Mouse (Mus musculus) cerebellum, adult 11-12 months (tissue): ENCODE measurements around the gene Abcc2.

ENCODE experiments used
- DNase-seq: peaks from one replicate; pipeline ENCODE4 v3.0.0; 2022

The Abcc2 gene

DNA sequence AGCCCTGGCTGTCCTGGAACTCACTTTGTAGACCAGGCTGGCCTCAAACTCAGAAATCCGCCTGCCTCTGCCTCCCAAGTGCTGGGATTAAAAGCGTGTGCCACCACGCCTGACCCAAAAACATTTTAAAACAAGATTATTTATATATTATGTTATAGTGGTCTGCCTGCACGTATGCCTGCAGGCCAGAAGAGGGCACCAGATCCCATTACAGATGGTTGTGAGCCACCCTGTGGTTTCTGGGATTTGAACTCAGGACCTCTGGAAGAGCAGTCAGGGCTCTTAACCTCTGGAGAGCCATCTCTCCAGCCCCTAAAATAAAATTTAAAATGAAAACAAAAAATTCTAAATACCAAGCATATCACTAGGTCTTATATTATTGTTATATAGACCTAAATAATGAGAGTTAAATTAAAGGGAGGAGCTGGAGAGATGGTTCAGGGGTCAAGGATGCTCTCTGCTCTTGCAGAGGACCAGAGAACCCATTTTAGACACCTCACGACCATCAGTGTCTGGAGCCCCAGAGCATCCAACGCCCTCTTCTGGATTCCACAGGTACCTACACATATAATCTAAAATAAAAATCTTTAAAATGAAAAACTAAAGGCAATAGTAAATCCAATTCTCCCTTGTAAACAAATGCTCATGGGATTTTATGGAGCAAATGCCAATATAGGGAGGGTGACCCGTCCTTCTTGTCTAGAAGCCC, 71.0 kb downstream of the Abcc2 start:
- no peak for DNase-seq

DNA sequence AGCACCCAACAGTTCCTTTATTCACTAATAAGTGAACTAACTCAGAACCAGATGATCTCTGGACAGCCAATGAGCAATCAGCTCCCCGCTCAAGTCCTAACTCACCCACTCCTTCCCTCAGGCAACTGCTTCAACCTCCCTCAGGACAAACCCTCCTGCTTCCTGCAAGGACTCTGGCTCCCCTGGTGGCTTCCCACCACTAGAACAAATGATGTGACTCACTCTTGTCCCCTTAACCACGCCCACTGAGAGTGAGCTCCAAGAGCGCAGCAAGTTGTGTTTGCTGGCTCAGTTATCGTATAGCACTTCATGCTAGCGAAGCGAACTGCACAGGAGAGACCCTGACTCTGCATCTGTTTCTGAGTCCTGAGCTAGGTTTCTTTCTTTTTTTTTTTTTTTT, 75.4 kb downstream of the Abcc2 start:
- DNase-seq = no peak

DNA sequence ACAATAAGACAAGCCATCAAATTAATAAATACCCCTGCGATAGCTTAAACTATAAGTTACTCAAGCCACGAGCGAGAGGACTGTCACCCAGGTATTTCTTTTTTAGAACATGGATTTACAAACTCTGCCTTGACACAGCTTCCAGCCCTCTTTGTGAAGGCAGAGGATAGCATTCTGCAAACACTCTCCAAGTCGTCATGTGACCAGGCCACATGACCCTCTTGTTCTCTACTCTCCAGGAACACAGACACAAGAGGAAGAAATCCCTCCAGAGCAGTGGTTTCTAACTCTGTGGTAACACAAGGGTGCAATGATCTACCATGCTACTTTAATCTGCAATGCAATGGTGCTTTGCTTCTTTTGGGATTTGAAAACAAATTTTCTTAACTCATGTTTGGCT, 88.4 kb downstream of the Abcc2 start:
- no peak for DNase-seq

DNA sequence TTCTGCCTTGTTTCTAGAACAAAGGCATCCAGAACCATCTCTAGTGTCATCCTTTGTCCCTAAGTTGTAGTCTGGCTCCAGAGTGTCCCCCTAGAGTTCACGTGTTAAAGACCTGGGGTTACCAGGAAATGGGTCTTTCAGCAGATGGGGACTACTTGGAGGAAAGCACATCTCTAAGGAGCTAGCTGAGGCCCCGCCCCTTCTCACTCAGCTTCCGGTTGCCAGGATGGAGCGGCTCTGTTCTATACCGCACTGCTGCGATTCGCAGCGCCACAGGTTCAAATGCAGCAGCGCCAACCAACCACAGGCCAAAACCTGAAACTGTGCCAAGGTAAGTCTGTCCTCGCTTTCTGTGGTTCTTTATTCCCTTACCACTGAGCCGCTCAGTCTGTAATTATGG, 92.4 kb downstream of the Abcc2 start:
- no peak for DNase-seq

DNA sequence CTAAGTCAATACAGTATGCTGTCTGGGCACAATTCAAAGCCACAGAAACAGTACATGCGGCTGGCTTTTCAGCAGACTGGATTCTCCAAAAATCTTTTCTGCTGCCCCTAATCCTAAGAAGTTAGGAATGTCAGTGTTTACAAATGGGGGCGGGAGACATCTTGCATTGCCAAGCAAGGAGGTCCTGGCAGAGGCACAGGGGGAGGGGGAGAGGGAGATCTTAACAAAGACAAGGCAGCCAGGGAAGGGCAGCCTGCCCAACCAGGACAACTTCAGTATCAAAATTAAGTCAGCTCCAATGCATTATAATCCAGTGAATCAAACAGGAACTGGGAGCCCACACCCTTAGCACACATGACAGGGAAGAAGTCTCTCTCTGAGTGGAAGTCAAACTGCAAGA, 94.0 kb downstream of the Abcc2 start:
- no peak for DNase-seq

DNA sequence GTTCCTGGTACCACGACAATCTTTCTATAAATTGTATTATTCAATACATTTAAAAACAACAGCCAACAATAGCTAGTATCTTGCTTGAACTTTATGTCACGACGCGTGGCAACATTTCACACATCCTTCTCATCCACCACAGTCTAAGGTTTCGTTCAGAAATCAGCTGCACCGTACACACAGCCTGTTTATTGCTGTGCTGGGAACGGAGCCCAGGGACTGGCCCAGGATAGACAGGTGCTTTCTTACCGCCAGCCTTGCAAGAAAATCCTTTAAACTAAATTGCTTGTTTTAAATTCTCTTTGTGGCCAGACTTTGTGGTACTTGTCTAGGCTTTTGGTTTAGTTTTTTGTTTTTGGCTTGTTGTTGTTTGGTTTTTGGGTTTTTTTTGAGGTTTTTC, 95.4 kb downstream of the Abcc2 start:
- DNase-seq = no peak

DNA sequence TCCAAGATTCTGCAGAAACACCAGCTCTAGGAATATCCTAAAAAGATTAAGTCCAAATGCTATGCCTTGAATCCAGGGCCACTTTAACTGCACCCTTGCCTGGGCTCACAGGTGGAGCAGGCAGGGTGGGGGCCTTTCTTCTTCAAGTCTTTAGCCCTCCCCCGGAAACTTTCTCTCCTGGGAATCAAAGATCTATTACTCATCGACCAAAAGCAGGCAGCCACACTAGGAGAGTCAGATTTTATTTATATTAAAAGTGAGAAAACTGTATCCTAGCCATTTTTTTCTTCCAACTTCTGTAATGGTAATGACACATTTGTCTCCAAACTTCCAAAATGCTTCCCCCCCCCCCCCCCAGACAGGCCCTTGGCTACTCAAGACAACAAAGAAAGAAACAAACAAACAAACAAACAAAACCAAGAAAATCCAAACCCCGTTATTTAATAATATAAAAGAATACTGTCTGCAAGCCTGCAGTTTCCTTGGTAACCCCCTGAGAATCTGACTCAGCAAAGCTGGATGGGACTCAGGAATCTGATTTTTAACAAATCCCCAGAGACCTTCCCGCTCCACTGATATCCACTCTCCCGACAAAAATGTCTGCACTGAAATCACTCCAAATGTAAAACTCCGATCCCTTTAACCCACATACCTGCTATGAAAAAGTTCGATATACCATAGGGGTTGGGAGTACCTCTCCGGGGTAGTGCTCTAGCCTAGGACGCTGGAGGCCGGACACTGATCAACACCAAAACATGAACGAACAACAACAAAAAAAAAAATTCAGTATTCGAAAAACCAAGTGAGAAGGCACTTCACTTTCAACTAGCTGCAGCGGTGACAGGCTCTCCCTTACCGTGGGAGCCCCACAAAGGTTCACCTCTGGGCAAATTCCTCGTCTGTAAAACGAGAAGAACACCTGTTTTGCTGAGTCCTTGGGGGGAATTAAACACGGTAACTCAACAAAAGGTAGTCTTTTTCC, 96.4 kb downstream of the Abcc2 start:
- DNase-seq = no peak

DNA sequence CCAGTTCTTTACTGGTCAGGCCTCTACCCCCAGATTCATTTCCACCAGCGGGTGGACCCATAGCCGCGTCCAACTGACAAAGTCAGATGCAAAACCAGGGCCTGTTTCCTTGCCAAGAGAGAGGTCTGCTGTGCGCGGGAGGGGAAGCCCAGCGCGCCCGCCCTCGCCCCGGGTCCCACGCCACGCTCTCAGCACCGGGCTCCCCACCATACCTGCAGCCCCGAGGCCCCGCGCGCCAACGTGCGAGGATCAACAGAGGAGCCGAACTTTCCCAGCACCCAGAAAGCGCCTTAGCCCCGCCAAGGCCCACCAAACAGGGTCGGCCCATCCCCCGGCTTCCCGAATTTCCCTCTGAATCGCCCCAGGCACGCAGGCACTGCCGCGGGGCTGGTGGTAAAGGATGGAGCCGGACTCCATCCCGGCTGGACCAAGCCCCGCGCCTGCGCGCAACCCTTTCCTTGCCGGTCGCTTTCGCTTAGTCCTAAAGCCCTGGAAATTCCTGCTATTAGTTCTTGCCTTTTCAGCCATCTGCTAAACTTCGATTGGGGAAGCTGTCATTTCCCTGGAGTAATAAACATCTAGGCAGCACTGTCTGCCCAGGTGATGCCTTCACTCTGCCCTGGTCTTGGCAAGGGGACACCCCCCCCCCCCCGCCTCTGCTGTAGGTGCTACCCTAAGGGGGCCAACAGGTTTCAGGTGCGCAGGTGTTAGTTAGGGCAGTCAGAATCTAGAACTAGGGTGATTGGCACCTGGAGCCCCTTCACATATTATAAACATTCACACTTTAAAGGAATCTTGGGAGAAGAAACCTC, 97.6 kb downstream of the Abcc2 start:
- DNase-seq = peak; percentile 60

DNA sequence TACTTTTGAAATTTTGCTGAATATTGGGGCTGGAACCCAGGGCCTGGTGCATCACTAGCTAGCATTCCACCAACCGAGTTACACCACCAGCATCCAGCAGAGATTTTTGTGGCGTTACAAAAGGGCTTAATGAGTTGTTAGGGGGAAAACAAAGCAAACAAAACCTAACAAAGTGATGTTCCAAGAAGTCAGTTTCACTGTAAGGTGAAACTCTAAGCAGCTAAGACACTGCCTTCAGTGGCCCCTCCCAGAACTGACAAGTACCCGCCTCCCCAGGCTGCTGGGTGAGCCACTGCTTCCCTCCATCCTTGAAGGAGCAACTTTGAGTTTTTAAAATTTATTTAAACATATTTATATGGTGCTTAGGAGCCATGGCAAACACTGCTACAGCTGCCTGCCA, 98.4 kb downstream of the Abcc2 start:
- DNase-seq = no peak

DNA sequence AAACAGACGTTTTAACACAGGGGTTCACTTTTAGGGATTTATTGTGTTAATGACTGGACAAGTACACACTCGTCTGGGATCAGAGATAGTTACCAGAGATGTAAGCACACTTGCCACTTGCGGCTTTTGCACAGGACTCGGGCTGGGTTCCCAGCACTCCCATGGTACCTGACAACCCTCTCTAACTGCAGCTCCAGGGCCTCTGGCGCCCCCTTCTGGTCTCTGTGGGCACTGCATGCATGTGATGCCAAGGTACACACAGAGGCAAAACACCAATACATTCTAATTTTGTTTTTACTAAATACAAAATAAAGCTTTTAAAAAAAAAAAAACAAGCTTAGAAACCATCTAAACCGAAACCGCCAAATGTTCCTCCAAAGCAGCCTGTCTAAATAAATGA, 99.6 kb downstream of the Abcc2 start:
- no peak for DNase-seq

DNA sequence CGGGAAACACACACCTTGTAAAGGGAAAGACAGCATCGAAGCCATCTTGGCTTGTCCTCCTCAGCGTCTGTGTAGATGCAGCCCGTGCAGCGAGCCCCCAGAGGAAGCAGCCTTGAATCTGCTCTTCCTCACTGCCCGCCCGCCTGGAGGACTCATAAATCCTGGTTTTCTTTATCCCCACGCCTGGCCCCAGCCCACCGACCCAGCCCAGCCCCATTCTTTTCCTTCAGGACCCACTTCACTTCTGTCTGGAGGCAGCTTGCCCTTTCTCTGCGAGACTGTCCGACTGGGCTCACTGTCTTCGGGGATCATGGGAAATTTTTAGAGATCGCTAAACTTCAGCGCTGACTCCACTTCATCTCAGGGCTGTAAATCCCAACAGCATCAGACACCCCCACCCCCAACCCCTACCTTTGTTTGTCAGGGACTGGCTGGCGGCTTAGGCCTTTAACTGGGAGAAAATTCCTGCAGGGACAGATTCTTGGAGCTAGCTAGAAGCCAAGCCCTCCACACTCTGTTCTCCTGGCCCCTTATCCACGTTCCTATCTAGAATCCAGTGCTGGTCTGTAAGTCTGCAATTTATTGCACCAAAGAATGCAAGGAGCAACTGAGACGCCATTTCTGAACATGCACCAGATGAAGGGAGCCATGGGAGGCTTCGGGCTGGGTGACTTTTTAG, 101.0 kb downstream of the Abcc2 start:
- DNase-seq = no peak

DNA sequence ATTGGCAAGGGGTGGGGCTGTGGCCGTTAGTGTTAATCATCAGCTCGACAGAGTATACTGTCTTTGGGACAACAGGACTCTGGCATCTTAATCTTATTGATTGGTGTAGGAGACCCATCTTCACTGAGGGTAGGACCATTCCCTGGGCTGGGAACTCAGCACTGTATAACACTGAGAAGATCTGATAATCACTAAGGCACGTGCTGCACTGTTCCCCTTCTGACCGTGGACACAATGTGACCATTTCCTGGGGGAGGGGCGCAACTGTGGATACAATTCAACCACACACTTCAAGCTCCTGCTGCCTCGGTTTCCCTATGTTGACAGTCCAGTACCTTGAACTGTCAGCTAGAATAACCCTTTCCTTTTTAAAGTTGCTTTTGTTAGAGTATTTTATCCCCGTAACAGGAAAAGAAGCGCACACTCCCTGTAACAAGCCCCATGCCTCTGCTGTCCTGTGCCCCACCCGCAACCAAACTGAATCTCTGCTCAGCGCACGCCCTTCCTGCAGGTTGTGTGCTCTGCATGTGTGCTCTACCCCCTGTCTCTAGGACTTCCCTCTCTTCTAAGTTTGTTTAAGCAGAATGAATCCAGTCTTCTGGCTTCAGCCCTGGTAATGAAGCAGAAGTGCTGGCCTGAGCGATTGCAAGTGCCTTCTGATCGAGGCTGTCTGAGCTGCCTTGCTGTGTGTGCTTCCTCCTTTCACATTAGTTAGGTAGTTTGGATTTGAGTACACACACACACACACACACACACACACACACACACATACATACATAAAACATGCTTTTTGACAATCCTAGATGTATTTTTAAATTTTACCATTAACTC, 102.9 kb downstream of the Abcc2 start:
- no peak for DNase-seq

DNA sequence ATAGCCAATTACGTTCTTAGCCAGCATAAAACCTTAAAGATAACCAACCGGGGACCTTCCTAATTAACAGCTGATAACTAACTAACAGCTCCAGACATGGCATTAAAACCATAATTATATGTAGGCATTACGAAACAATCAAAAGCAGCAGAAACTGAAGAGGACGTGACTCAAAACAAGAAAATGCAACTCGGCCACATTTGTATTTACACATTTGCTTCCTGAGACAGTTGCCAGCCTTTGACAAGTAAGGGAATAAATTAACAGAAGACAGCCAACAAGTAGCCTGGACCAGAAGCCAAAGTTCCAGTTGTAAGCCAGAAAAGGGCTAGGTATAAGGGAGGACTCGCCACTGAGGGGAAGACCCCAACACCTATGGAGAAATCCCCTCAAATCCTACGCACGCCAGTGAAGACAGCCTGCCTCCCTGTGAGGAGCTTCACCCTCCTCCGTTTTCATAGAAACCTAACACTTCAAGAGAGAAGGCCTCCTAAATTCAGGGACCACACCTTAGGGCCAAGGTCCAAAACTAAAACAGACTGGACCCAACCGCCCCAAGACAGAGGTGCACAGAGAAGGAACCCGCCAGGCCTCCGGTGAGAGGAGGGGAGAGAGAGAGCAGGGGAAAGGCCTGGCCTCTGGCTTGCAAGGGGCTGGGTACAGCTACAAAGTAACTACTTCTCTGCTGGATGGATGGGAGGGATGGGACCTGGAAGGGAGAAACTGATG, 104.5 kb downstream of the Abcc2 start:
- DNase-seq = no peak

DNA sequence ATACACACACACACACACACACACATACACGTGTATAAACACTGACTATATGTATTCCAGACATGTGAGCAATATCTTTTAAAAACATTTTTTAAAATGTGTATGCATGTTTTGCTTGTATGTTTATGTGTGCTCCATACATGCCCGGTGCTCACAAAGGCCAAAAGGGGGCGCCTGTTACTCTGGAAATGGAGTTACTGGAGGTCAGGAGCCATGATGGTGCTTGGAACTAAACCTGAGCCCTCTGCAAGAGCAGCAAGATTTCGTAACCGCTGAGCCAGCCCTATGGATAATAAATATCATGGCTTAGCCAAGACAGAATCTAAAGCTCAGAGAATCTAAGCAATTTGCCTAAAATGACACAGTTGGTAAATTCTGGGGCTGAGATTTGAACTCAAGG, 105.2 kb downstream of the Abcc2 start:
- DNase-seq = no peak

DNA sequence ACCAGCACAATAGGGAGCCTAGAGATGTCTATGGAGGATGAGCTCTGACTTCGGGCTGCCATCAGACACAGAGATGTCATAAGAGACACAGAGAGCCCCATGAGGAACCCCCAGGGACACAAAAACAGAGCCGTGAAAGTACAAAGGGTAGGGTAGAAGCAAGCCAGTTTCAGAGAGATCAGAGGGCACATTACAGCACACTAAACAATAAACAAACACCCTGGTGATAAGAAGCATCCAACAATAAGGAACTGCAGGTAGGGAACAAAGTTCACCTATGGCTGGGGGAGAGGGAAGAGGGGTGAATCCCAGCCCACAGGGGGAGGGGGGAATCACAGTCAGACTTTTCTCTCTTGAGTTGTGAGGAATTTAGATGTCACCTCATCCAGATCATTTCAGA, 105.7 kb downstream of the Abcc2 start:
- DNase-seq = no peak
